In genomic region chr2:170237959-170238358, GRCm38 (mm10) we compare ENCODE assay signal across 9 mouse cellular contexts.
A peak's percentile ranks its signal among the peaks of the same experiment; 100 is the strongest.
DNase-seq lines count a peak whose midpoint lies in the region; ATAC-seq and TF ChIP-seq lines count a peak whose summit lies in the region.
"Had no signal": no experiment of that assay in that cellular context is flagged by ENCODE, and none has a peak within 500 bp of the region (broad histone marks: within the 10 kb centered on the region; RNA-seq: fewer than 3 reads in every experiment).

No protein-coding gene starts in this region.

- intact Hi-C loops in left cerebral cortex, postnatal 4 days (cut with DNase I), result no loop called here
- intact Hi-C loops in heart, postnatal 14 days (cut with DNase I), result no loop called here

- ATAC-seq in lung, postnatal 0 days, result no peak

- peak; percentile 60 for TF ChIP-seq CTCF in lung, postnatal 0 days (IDR thresholded peaks at IDR 0.05)
- peak; percentile 25; the same call in 1 of the 2 replicates for TF ChIP-seq CTCF in embryonic fibroblast, embryonic 13.5 days (IDR thresholded peaks at IDR 0.05; ENCODE audit: borderline replicate concordance, insufficient read depth, low read length)

- no peak overlapping the region for H3K27ac ChIP-seq in lung, postnatal 0 days (ENCODE audit: low read length)
- H3K27ac ChIP-seq in embryonic fibroblast, embryonic 13.5 days (ENCODE audit: insufficient read depth, low read length), result no peak overlapping the region

- H3K4me3 ChIP-seq in lung, postnatal 0 days (ENCODE audit: low read depth, low read length), result no peak overlapping the region
- H3K4me3 ChIP-seq in embryonic fibroblast, embryonic 13.5 days (ENCODE audit: insufficient read depth, low read length), result no peak overlapping the region

- 68% methylated on average over 1 of the region's 1 CpGs for WGBS in lung, postnatal 0 days

- no peak for TF ChIP-seq EP300 in lung, postnatal 0 days (IDR thresholded peaks at IDR 0.05)

- no peaks in the 10 kb centered on the region for H3K4me1 ChIP-seq in lung, postnatal 0 days (ENCODE audit: insufficient read depth, low read depth, low read length)
- no peaks in the 10 kb centered on the region for H3K4me1 ChIP-seq in embryonic fibroblast, embryonic 13.5 days (ENCODE audit: control insufficient read depth, insufficient read depth, low read length)

- no peak overlapping the region for H3K9ac ChIP-seq in lung, postnatal 0 days (replicated peaks; ENCODE audit: low read depth)

- no peak for TF ChIP-seq POLR2A in embryonic fibroblast, embryonic 13.5 days (IDR thresholded peaks at IDR 0.05; ENCODE audit: low read depth, low read length)

- no peaks in the 10 kb centered on the region for H3K9me3 ChIP-seq in lung, postnatal 0 days (ENCODE audit: low read length)

- H3K4me2 ChIP-seq in lung, postnatal 0 days (replicated peaks; ENCODE audit: low read depth, low read length), result no peak overlapping the region

- no peaks in the 10 kb centered on the region for H3K36me3 ChIP-seq in lung, postnatal 0 days (ENCODE audit: insufficient read depth, low read length)

- H3K27me3 ChIP-seq in lung, postnatal 0 days (replicated peaks; ENCODE audit: insufficient read depth, low read length), result no peaks in the 10 kb centered on the region

- DNase-seq in adrenal gland, postnatal 14 days, result peak; percentile 36
- DNase-seq in adrenal gland, adult 2 months, result no peak
- no peak for DNase-seq in lung, postnatal 0 days (ENCODE audit: low spot score)
- DNase-seq in lung, postnatal 14 days, result no peak
- DNase-seq in thymus, postnatal 0 days (ENCODE audit: low spot score), result peak; percentile 65
- DNase-seq in left cerebral cortex, postnatal 4 days, result no peak
- no peak for DNase-seq in heart, postnatal 14 days
- DNase-seq: heart, postnatal 10 days had no signal

Comparison
In these comparisons a context has a peak if more than half of its experiments do, and no peak if none do; other contexts are left out.
1. DNase-seq: peak in adrenal gland, postnatal 14 days (single experiment) and thymus, postnatal 0 days (single experiment); none in adrenal gland, adult 2 months (single experiment), lung, postnatal 0 days (single experiment), lung, postnatal 14 days (single experiment), left cerebral cortex, postnatal 4 days (single experiment) and heart, postnatal 14 days (0 of 2).